Mouse (Mus musculus): ENCODE measurements at regions not wholly inside any gene's neighbourhood (a gene's known extent, or its start where the extent isn't known, plus 50 kb on each side); places are given as distances from the start of the nearest gene placed in this dataset.

DNA sequence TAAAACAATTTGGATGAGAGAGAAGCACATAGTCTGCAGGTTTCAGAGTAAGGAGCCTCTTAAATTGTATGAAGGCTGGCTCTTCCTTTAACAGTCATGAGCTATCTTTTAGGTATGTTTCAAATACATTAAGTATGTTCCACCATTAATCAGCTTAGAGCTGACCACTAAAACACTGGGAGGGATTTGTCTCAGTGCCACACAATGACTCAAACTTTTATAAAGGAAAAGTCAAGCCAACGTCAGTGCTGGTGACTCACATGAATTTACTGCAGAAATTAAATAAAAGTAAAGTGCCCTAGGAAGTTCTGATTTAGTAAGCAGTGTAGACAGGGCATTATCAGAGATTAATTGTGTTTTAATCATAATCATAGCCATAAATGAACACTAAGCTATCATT, 118.6 kb upstream of the Nrp1 start:
- no peaks in the 10 kb centered on the region for H3K27me3 ChIP-seq (ENCODE audit: control insufficient read depth in 1 of 2, insufficient read depth in 2 of 2, low read length in 2 of 2)
- H3K4me1 ChIP-seq (ENCODE audit: control insufficient read depth in 1 of 2, insufficient read depth in 2 of 2, low read length in 2 of 2) = no peaks in the 10 kb centered on the region
- no peak for TF ChIP-seq TBP (IDR thresholded peaks at IDR 0.05; ENCODE audit: low read depth, low read length)
- TF ChIP-seq MYB (IDR thresholded peaks at IDR 0.05; ENCODE audit: low read depth, low read length) = no peak
- no peak for TF ChIP-seq MAFK (IDR thresholded peaks at IDR 0.05; ENCODE audit: borderline replicate concordance, low read depth, low read length)
- no peak for TF ChIP-seq MAX (IDR thresholded peaks at IDR 0.05; ENCODE audit: low read length)
- TF ChIP-seq CTCF (IDR thresholded peaks at IDR 0.05 in 2 of 3, conservative IDR thresholded peaks at IDR 0.05 in 1 of 3; ENCODE audit: control insufficient read depth in 1 of 3, insufficient read depth in 1 of 3, low read depth in 2 of 3, low read length in 3 of 3, poor library complexity in 1 of 3, severe bottlenecking in 1 of 3) = no peak
- no peak for TF ChIP-seq RAD21 (IDR thresholded peaks at IDR 0.05; ENCODE audit: low read depth, low read length)
- TF ChIP-seq SMC3 (IDR thresholded peaks at IDR 0.05; ENCODE audit: low read depth, low read length) = no peak
- no peak for TF ChIP-seq USF1 (IDR thresholded peaks at IDR 0.05; ENCODE audit: low read depth, low read length)
- TF ChIP-seq EP300 (IDR thresholded peaks at IDR 0.05; ENCODE audit: low read depth in 1 of 2, low read length in 2 of 2) = no peak
- TF ChIP-seq CHD1 (IDR thresholded peaks at IDR 0.05; ENCODE audit: low read depth, low read length) = no peak
- no peak for TF ChIP-seq ZKSCAN1 (IDR thresholded peaks at IDR 0.05; ENCODE audit: low read depth, low read length)
- TF ChIP-seq ELF1 (IDR thresholded peaks at IDR 0.05; ENCODE audit: low read depth, low read length) = no peak
- TF ChIP-seq MEF2A (IDR thresholded peaks at IDR 0.05; ENCODE audit: extremely low read depth, insufficient replicate concordance, low read depth, low read length, poor library complexity, severe bottlenecking) = no peak
- TF ChIP-seq BHLHE40 (IDR thresholded peaks at IDR 0.05; ENCODE audit: borderline replicate concordance, low read depth, low read length) = no peak
- TF ChIP-seq UBTF (IDR thresholded peaks at IDR 0.05; ENCODE audit: borderline replicate concordance, insufficient read depth, low read depth, low read length) = no peak
- H3K36me3 ChIP-seq (ENCODE audit: control insufficient read depth in 1 of 2, insufficient read depth in 2 of 2, low read length in 2 of 2) = no peaks in the 10 kb centered on the region
- DNase-seq (ENCODE audit: low read depth, low spot score) = no peak
- no peak overlapping the region for H3K4me3 ChIP-seq (ENCODE audit: control insufficient read depth in 1 of 2, insufficient read depth in 1 of 2, low read depth in 2 of 2, low read length in 2 of 2)
- no peaks in the 10 kb centered on the region for H3K9me3 ChIP-seq (replicated peaks; ENCODE audit: insufficient read depth, low read length)
- H3K27ac ChIP-seq (ENCODE audit: control insufficient read depth, low read depth, low read length) = no peak overlapping the region
- H3K9ac ChIP-seq (ENCODE audit: control insufficient read depth, low read depth, low read length, poor library complexity, severe bottlenecking) = no peak overlapping the region
- H3K79me2 ChIP-seq (ENCODE audit: control insufficient read depth, insufficient read depth, low read length, poor library complexity) = no peaks in the 10 kb centered on the region

DNA sequence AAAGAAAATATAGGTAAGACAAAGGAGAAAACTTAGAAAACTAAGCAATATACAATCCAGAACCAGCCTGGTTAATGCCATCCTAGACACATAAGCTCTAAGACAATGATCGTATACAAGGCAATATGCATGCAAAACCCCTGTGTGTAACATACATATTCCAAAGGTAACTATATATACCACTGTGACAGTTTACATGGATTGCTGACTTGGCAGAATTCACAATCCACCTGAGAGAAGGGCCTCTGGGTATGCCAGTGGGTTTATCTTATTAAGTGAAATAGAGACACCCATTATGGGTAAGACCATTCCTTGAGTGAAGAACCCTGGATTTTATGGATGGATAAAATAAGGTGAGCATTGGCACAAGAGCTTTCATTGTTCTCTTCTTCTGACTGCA, 117.2 kb upstream of the Nrp1 start:
- Histone ChIP-seq H3K27ac (ENCODE audit: control insufficient read depth, low read depth, low read length) (no peak overlapping the region), H3K4me3 (ENCODE audit: control insufficient read depth in 1 of 2, insufficient read depth in 1 of 2, low read depth in 2 of 2, low read length in 2 of 2) (no peak overlapping the region), H3K9me3 (replicated peaks; ENCODE audit: insufficient read depth, low read length) (no peaks in the 10 kb centered on the region), H3K9ac (ENCODE audit: control insufficient read depth, low read depth, low read length, poor library complexity, severe bottlenecking) (no peak overlapping the region), H3K79me2 (ENCODE audit: control insufficient read depth, insufficient read depth, low read length, poor library complexity) (no peaks in the 10 kb centered on the region), H3K36me3 (ENCODE audit: control insufficient read depth in 1 of 2, insufficient read depth in 2 of 2, low read length in 2 of 2) (no peaks in the 10 kb centered on the region), H3K4me1 (ENCODE audit: control insufficient read depth in 1 of 2, insufficient read depth in 2 of 2, low read length in 2 of 2) (no peaks in the 10 kb centered on the region), H3K27me3 (ENCODE audit: control insufficient read depth in 1 of 2, insufficient read depth in 2 of 2, low read length in 2 of 2) (no peaks in the 10 kb centered on the region)
- DNase-seq (ENCODE audit: low read depth, low spot score) = no peak
- TF ChIP-seq GATA1 (IDR thresholded peaks at IDR 0.05; ENCODE audit: low read depth, low read length) (no peak), POLR2A (IDR thresholded peaks at IDR 0.05; ENCODE audit: control insufficient read depth in 1 of 2, insufficient read depth in 1 of 2, low read depth in 1 of 2, low read length in 2 of 2, poor library complexity in 1 of 2) (no peak), USF2 (IDR thresholded peaks at IDR 0.05; ENCODE audit: borderline replicate concordance in 1 of 2, insufficient read depth in 1 of 2, low read depth in 1 of 2, low read length in 2 of 2) (no peak), BHLHE40 (IDR thresholded peaks at IDR 0.05; ENCODE audit: borderline replicate concordance, low read depth, low read length) (no peak), GABPA (IDR thresholded peaks at IDR 0.05; ENCODE audit: low read depth, low read length) (no peak), NRF1 (IDR thresholded peaks at IDR 0.05; ENCODE audit: insufficient read depth, low read depth, low read length, poor library complexity, severe bottlenecking) (no peak), JUND (IDR thresholded peaks at IDR 0.05; ENCODE audit: low read depth, low read length) (no peak), MXI1 (IDR thresholded peaks at IDR 0.05; ENCODE audit: low read depth, low read length) (no peak), RCOR1 (IDR thresholded peaks at IDR 0.05; ENCODE audit: low read depth, low read length) (no peak), ZC3H11A (IDR thresholded peaks at IDR 0.05; ENCODE audit: low read depth, low read length) (no peak), CHD1 (IDR thresholded peaks at IDR 0.05; ENCODE audit: low read depth, low read length) (no peak), MAFK (IDR thresholded peaks at IDR 0.05; ENCODE audit: borderline replicate concordance, low read depth, low read length) (no peak), TBP (IDR thresholded peaks at IDR 0.05; ENCODE audit: low read depth, low read length) (no peak), ZKSCAN1 (IDR thresholded peaks at IDR 0.05; ENCODE audit: low read depth, low read length) (no peak), E2F4 (IDR thresholded peaks at IDR 0.05; ENCODE audit: borderline replicate concordance, low read depth, low read length) (no peak), TCF12 (IDR thresholded peaks at IDR 0.05; ENCODE audit: low read depth, low read length) (no peak), CTCF (IDR thresholded peaks at IDR 0.05 in 2 of 3, conservative IDR thresholded peaks at IDR 0.05 in 1 of 3; ENCODE audit: control insufficient read depth in 1 of 3, insufficient read depth in 1 of 3, low read depth in 2 of 3, low read length in 3 of 3, poor library complexity in 1 of 3, severe bottlenecking in 1 of 3) (no peak), EP300 (IDR thresholded peaks at IDR 0.05; ENCODE audit: low read depth in 1 of 2, low read length in 2 of 2) (no peak)
